Mouse (Mus musculus) embryo, embryonic 11.5 days (tissue): ENCODE measurements at regions not wholly inside any gene's neighbourhood (a gene's known extent, or its start where the extent isn't known, plus 50 kb on each side); places are given as distances from the start of the nearest gene placed in this dataset.

Experiments
- DNase-seq: peaks from one replicate; pipeline ENCODE4 v3.0.0-alpha.2; 2012; ENCODE audit warnings: low read depth, low spot score

DNA sequence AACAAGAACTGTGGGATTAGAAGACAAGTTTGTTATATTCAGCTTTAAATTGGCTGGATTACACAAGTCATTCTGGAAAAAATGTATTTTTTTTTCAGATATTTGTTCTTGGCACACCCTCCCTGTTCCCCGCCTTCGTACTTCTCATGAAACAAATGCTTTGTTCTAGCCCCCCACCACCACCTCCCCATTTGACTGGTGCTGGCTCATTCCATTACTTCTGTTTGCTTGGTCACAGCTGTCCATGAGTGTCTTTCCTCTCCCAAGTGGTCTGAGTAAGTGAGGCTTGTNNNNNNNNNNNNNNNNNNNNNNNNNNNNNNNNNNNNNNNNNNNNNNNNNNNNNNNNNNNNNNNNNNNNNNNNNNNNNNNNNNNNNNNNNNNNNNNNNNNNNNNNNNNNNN lies 491.8 kb downstream of the Lmo4 start:
- DNase-seq, result no peak

DNA sequence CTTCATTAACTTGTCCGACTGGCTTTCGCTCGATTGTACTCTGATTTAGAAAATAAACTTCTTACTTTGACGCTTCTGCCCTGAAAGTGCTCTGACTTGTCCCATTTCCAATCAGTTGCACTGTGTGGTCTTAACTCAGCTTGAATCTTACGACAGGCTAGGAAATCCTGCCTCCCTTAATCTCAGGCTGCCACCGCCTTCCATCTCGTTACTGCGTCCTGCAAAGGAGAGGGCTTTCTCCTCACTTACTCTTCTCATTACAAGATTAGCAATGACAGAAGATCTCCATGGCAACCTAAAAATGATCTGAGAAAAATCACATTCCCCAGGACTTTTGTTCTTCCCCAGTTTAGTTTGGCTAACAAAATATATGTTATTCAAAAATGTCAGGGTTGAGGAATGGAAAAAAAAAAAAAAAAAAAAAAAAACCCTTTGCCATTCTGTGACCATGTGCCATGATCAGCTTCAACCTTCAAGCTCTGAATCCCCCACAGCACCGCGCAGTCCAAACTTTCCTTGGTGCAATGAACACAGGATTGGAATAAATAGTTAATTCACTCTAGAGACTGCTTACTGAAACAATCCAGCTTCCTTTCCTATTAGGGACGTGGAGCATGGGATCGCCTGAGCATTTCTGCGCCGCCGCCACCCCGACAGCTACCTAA lies 494.1 kb downstream of the Lmo4 start:
- DNase-seq, result no peak

DNA sequence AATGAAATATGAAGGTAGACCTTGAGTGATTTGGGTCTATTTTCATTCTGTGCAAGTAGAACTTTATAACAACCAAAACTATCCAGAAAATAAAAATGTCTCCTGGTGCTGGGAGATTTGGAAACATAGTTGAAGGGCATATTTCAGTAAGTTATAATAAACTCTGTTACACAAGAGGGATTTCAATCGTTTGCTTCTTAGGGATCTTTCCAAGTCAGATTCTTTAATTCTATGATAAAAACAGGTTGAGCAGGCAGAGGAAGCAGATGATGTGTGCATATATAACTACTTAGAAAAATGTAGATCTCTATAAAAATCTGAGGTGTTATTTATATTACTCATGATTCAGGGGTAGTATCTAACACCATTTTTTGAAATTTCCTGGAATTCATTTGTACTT lies 498.3 kb downstream of the Lmo4 start:
- DNase-seq, result no peak

DNA sequence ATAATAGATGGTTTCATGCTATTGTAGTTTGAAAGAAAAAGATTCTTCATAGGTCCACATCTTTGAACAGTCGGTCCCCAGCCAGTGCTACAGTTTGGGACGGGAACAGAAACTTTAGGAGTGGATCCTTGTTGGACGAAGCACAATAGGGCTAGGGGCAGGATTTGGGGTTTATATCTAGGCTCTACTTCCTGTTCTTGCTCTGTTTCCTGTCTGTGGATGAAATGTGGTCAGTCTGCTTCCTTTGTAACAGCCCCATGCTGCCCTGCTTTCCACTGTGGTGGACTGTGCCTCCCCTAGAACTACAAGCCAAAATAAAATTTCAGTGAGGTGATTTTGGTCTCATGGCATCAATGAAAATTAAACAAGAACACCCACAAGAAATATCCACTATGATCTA lies 510.2 kb downstream of the Lmo4 start:
- DNase-seq, result no peak

DNA sequence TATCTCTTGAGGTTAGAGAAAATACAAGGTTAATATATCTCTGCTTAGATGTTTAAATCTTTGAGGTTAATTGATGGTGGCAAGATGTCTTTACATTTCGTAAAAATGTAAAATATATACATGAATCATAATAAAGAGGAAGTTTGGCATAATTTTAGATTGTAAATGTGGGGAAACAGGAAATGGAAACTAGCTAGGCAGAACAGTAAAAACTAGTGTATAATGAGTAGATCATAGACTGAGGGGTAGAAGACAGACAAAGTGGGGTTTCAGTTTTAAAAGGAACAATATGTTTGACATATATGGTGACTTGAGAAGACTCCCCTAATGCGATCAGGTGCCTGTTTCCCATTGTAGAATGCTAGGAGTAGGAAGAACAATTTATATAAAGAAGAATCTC lies 519.3 kb downstream of the Lmo4 start:
- DNase-seq, result no peak

DNA sequence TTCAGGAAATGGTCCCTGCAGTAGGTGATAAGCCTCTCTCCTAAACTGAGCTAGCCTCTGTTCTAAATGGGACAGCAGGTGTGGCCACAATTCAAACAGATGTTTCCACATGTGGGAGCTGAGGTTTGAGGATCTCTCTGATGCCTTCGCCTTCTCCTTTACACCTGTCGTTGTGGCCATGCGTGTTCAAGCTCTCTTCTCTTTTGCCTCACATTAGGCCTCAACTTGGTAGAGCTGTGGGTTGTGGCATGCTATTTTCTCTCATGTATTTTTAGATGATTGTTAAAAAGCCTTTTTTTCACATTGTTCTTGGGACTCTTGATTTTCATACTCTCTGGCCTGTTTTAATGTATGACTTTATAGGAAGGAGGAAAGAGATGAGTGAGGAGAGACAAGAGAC lies 526.8 kb downstream of the Lmo4 start:
- DNase-seq, result no peak

DNA sequence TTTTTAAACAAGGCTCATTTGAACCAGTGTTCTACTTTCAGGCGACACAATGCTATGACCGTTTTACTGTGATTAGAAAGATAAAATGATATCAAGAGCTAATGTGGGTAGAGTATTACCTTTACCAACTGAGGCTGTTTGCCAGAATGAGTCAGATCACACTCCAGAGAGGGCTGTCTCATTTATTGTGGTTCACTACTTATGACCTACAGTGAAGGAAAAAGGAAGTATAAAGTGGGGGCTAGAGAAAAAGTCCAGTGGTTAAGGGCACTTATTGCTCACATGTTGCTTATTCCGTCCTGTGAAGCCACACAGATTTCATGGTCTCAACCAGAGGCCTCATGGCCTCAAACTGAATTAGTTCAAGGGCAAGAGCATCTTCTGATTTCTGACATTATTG lies 530.2 kb downstream of the Lmo4 start:
- no peak for DNase-seq

DNA sequence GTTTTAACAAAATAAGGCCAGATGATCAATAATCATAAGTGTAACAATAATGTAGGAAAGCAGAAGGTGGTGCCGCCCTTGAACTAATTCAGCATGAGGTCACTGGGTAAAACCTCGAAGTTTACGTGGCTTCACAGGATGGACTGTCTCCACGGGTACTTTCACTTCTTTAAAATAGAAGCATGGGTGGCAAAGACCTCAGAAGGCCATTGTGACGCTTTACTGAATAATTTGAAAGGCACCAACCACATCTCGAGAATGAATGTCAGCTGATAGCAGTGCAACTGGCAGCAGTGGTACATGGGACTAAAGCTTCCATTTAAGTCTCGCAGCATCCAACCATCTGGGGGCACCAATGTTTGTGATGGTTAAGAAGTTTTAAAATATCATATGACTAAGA lies 530.6 kb downstream of the Lmo4 start:
- DNase-seq, result no peak

DNA sequence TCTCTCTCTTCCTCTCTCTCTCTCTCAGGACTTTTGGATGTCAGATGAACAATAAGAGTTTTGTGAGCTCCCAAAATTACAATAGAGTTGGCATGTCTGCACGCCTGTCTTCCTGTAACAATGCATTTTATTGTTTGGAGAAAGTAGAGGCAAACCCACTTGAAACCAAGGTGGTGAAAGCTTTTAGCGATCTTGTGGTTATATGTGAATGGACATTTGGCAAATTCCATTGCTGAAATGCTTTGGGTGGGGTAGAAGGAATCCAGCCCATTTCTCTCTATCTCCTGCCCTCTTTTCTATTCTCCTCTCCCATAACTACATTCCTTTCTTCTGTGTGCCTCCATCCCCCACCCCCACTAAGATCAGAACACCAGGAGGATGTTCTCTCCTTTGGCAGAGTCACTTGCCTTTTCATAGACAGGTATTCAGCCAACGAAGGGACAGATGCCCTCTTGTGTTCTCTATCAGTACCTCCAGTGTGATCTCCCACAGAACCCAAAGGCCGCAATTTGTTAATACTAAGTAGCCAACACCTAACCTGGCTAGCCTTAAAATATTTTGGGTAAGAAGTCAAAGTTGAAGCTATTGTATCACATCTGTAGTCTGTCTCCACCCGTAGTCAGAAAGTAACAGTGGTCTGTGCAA lies 542.9 kb downstream of the Lmo4 start:
- no peak for DNase-seq

DNA sequence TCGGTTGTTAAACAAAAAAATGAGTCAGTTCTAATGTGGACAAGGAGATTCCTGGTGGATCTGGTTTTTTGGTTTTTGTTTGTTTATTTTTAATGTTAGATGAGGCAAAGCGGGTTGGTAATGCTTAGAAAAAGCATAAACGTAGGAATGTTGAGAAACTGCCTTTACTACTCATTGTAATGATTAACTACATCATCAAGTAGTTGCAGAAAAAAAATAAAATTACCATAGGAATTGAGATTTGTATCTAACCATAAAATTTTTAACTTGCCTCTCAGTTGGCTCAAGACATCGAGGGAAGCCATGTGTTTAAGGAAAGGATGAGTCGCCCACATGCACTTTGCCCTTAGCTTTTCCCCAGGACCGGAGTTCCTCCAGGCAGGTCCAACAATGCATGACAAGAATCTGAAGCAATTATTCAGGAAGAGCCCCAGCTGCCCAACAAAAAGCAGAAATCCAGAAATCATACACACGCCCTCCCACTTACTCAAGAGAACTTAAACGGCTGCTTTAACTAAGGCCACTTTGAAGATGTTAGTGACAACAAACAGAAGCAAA lies 545.5 kb downstream of the Lmo4 start:
- no peak for DNase-seq

DNA sequence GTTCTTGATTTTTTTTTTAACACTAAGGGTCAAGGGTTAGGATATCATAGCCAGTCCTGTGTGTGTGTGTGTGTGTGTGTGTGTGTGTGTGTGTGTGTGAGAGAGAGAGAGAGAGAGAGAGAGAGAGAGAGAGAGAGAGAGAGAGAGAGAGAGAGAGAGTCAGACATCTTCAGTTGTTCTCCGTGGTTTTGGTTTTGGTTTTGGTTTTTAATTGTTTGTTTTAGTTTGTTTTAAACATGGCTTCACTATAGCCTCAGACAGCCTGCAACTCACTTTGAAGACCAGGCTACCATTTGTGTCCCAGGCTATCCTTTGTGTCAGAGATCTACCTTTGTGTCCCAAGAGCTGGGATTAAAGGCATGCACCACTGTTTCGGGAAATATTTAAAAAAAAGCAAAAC lies 557.8 kb downstream of the Lmo4 start:
- no peak for DNase-seq

DNA sequence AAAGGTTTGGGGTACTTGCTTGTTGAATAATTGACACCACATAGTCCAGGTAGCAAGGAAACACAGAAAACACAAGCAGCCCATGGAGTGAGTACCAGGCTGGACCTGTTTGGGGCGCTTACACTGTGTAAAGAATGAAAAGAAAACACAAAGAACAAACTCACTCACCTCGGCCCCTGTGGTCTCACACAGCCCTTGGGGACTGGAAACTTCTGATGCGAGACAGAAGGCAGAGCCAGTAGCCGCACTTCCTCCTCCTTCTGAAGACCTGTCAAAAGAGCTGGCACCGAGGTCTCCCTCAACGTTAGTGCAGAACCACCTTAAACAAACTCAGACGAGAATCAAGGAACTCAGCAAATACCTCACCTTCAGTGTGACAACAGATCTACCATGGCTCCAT lies 558.2 kb downstream of the Lmo4 start:
- DNase-seq, result no peak

DNA sequence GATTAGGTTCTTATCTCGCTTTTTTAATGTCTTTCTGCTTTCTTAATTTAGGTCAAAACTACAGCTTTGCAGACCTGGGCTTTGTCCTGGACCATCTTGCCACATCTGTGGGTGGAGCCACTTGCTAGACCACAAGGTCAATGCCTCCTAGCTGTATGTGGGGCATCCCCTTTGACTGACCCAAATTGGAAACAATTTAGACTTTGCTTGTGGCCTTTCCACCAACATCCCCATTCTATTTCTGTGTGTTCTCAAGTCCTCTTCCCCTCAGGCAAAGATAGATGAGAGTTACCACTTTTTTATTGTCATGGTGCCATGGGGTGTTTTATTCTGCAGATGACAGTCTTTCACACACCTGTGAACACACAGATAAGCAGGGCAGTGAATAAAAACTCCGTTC lies 572.0 kb downstream of the Lmo4 start:
- no peak for DNase-seq

DNA sequence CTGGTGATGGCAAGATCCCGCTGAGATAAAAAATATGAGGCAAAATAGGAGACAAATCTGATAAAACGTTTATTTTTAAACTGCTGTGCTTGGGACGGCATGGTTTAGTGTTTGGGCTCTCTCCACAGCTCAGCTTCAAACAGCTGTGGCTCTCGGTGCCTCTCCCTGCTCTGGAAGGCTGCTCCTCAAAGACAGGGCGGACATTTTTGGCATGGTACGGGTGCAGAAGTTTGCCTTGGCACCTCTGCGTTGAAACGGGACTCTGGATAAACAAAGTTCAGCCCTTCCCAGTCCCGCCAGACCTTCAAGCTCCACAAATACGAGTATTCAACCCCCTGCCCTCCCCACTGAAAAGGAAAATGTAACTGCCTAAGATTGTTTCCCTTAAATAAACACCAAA lies 573.8 kb downstream of the Lmo4 start:
- no peak for DNase-seq

DNA sequence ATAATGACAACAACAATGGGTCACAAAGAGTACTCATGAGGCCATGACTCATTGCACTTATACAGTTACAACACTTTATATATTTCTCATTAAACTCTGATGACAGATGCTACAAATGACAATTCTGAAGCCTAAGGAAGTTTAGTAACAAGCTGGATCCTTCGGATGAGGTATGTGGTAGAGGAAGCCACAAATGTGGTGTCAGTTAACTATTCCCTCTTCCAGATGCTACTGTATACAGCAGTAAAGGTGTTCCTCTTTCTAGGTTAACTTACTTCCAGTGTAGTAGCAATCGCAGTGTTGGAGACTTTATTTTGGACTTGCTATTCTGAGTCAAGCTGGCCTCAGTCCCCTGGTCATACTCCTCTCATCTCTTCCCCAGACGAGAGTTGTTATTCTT lies 580.1 kb downstream of the Lmo4 start:
- DNase-seq, result no peak

DNA sequence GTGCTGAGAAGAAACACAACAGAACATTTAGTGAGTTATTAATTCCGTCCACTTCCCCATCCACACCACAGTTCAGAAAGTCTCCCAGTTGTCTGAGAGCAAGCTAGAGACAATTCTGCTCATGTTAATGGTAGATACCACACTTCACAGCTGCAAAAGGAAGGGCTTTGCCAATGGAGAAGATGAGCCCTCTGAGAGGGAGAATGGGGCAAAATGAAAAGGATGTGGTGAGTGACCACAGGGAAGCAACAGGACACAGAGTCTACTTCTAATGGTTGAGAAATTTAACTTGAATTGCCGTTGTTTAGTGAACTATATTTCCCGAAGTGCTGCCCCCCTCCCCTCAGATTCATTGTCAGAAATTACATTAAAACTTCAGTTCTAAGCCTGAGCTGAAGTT lies 582.7 kb downstream of the Lmo4 start:
- DNase-seq, result no peak

DNA sequence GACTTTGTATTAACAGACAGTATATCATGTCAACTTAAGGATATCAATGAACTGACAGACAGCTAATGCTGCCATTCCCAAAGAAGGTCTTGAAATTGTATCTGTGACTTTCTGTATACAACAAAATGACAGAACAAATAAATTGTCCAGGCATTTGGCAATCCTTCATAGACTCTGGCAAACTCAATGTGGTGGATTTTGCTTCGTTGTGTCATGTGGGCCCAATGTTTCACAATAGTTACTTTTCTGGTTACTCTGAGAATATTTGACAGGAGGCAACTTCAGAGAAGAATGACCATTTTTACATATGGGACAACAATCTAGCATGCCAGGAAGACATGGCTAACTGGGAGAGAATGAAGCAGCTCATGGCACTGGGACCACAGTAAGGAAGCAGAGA lies 585.9 kb downstream of the Lmo4 start:
- DNase-seq, result no peak

DNA sequence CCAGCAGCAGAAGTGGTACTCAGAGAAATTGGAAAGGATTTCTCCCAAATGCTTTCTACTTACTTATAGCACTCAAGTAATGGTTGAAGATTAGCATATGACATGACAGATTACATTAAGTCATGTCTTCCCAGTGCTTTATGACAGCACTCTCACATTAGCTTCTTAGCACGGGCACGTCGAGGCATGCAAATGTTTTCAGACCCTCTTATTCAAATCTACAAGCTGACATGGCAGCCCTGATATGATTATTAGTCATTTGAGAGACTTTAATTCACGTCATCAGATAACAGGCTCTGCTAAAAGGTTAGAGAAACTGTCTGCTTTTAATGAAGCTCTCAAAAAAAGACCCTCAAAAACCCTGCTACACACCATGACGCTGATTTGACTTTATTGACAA lies 590.1 kb downstream of the Lmo4 start:
- DNase-seq, result no peak

DNA sequence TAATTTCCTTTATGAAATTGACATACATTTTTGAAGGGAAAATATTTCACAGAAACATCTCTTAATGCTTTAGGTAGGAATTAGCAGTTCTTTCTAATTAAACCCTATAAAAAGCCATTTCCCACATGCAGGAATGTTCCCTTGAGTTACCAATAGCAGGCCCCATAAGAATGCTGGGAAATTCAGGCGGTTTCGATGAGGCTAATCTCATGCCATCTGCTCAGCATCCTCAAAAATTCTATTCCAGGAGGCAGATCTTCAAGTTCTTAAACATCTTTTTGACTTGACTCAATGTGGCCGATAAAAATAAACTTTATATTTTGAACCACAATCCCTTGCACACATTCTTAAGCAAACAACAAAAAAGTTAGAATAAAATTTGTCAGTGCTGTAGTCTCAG lies 591.0 kb downstream of the Lmo4 start:
- no peak for DNase-seq

DNA sequence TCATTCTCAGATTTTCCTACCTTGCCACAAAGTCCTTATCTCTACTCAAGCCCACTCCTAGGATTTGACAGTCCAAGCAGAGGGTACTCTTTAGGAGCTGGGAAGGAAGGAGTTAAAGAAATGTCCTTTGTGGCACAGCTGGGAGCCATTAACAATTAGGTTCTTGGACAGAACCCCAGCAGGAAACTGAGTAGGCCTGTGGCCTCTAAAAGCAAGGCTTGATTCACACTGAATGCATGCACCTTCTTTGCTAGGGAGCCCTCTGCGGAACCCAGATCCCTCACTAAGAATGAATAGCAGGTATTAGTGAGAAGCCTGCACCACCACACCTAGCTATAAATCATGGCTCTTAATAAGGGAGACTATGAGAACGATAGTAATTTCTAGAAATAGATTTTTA lies 595.3 kb downstream of the Lmo4 start:
- DNase-seq, result no peak

DNA sequence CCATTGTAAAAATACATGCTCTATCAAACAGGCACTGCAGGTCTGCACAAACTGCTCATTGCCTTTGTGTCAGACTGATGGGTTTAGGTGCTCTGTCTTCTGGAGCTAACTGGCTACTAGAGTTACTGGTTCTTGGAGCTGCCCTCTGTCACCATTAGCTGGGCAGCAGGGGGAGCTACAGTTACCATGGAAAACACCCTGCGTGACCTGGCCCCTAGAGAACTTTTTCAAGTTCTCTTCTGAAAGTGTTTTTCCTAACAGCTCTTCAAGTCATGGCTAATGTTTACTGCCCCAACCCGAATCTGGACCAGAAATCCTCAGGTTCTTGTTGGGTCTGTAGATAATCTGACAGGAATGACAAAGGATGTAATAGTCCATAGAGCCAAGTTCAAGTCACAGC lies 605.9 kb downstream of the Lmo4 start:
- no peak for DNase-seq

DNA sequence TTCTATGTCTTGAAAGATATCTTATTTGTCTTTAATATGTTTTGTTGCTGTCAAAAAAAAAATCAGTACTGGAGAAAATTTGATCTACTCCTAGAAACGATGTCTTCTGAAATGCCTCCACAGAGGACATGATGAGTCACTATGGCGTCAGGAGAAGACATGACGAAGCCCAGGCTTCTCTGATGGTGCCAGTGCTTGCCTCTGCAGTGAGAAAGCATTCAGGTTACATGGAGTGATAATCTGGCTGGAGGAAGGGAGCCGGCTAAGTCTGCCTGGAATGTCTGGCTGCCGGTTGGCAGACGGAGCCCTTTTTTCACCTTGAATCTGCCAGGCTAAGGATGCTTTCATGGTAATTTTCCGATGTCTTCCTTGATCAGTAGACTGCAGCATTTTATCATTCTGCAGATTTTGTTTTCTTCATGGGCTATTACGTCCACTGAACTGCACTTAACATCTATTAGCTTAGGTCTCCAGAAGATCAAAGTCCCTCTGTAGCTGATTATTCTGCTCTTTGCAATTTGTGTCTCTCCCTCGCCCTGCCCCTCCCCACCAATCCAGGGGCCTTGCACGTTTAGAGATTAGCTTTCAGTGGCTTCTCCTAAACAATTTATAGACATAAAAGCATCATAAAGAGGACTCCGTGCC lies 607.9 kb downstream of the Lmo4 start:
- DNase-seq, result no peak

DNA sequence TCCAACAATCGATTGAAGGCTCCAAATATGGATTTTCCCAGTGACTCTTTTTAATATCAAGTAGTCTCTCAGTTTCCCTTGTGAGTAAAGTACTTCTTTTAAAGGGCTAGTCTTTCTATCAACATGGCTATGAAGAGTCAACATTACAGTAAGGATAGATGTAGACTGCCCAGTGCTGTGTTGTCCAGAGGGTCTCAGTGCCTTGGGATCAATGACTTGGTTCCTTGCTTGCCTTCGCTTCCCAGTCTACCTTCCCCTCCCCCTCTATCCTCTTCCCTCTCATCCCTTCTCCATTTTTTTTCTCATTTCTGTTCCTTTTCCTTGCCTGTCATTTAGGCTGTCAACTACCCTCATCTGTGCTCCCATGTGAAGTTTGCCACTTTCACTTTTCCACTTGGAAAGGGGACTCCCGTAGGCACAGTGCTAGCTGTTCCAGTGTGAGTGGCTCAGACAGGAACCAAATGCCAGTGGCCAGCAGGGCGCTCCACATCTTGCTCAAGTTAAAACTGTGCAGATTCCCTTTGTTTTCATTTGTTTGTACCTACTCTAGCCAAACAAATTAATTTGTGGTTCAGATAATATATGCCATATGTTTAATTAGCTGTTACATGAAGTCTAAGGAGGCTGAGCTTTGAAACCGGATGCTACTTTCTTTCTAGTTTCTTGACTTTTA lies 608.9 kb downstream of the Lmo4 start:
- DNase-seq, result no peak
